Mouse (Mus musculus) hindbrain, embryonic 15.5 days (tissue): ENCODE results near the gene Prr11. TPM values are rescaled to one million over a fixed set of nuclear protein-coding genes. Genes with fewer than 3 reads are reported as not detected.
A peak's percentile ranks its signal among the peaks of the same experiment; 100 is the strongest.
"Not testable (repeated sequence)": the region's sequence is repeated elsewhere in the genome, so short reads cannot be mapped to it uniquely, and the experiment has no call there.

Source experiments
- ATAC-seq: fragments of 200-750 bp; cut with Nextera tagmentation; 2 replicates; pipeline ENCODE4 v1.8.0; 2017; ENCODE audit warnings: low read depth, moderate number of reproducible peaks, moderate TSS enrichment; ENCODE audit not compliant: low FRiP score
- H3K27ac ChIP-seq: fragments of 300-500 bp; sonication (generic); replicated peaks from 2 replicates; pipeline ENCODE4 v1.5.1; 2015; ENCODE audit warnings: mild to moderate bottlenecking, inconsistent platforms
- H3K27me3 ChIP-seq: fragments of 300-500 bp; sonication (generic); 2 replicates; pipeline ENCODE4 v1.6.1; 2015; ENCODE audit warnings: control low read depth, inconsistent platforms
- H3K36me3 ChIP-seq: fragments of 300-500 bp; sonication (generic); 2 replicates; pipeline ENCODE4 v1.6.1; 2015; ENCODE audit warnings: control low read depth, inconsistent platforms
- H3K4me1 ChIP-seq: fragments of 300-500 bp; sonication (generic); replicated peaks from 2 replicates; pipeline ENCODE4 v1.6.1; 2015; ENCODE audit warnings: control low read depth, inconsistent platforms
- H3K4me2 ChIP-seq: fragments of 300-500 bp; sonication (generic); 2 replicates; pipeline ENCODE4 v1.6.1; 2015; ENCODE audit warnings: moderate library complexity, mild to moderate bottlenecking, inconsistent platforms
- H3K4me3 ChIP-seq: fragments of 300-500 bp; sonication (generic); 2 replicates; pipeline ENCODE4 v1.5.1; 2015; ENCODE audit warnings: mild to moderate bottlenecking, inconsistent platforms
- H3K9ac ChIP-seq: fragments of 300-500 bp; sonication (generic); 2 replicates; pipeline ENCODE4 v1.6.1; 2015; ENCODE audit warnings: inconsistent platforms
- H3K9me3 ChIP-seq: fragments of 300-500 bp; sonication (generic); 2 replicates; pipeline ENCODE4 v1.6.1; 2016; ENCODE audit warnings: control low read depth, inconsistent platforms
- WGBS: fragments of 180-500 bp; shearing (Covaris S2); methylation state at CpG from one replicate; pipeline ENCODE4 v1.1.7; 2015; 5-methylcytosine and 5-hydroxymethylcytosine counted together
- polyA plus RNA-seq: library from polyadenylated mRNA; unstranded; fragments of >200 nt; fragmentation: Nextera tagmentation; extraction: Ambion mirVana; gene quantifications from 2 replicates; pipeline ENCODE4 v1.2.1, GENCODE M21; 2015

Prr11 gene
- polyA plus RNA-seq, 1 experiment from 2014 or later, result 3.0 TPM

GRCm38 (mm10) chr11:87086290-87086984 lies 22.1 kb downstream of the Prr11 start, which contains the start of gene Smg8:
Gene Smg8, minus strand, starts transcription at chr11:87086774.
- no peaks in the 10 kb centered on the region for H3K27me3 ChIP-seq
- peak within 1 kb of the TSS; percentile 70 for H3K27ac ChIP-seq
- H3K4me2 ChIP-seq, result peak within 1 kb of the TSS; percentile 90
- H3K9me3 ChIP-seq, result no peaks in the 10 kb centered on the region
- peak; percentile 85 for ATAC-seq
- peak within 1 kb of the TSS; percentile 82 for H3K9ac ChIP-seq
- peaks cover 25% of the 10 kb centered on the region for H3K36me3 ChIP-seq
- H3K4me1 ChIP-seq, result peaks cover 34% of the 10 kb centered on the region
- under 1% methylated on average over 43 of the region's 43 CpGs for WGBS
- H3K4me3 ChIP-seq, result peak within 1 kb of the TSS; percentile 88

- H3K27ac ChIP-seq, result no peak overlapping the region
- H3K9me3 ChIP-seq, result no peaks in the 10 kb centered on the region
- H3K4me3 ChIP-seq, result peak overlapping the region; percentile 88
- WGBS, result 92% methylated on average over 13 of the region's 13 CpGs
- peak overlapping the region; percentile 82; the same call in 1 of the 2 replicates for H3K9ac ChIP-seq
- H3K36me3 ChIP-seq, result peaks cover 27% of the 10 kb centered on the region
- H3K4me1 ChIP-seq, result peaks cover 34% of the 10 kb centered on the region
- no peak for ATAC-seq
- no peaks in the 10 kb centered on the region for H3K27me3 ChIP-seq
- peak overlapping the region; percentile 90 for H3K4me2 ChIP-seq
Measured at GRCm38 (mm10) chr11:87085461-87085860, 23.0 kb downstream of the Prr11 start.

GRCm38 (mm10) chr11:87083712-87084111 lies 24.8 kb downstream of the Prr11 start:
- peak overlapping the region; percentile 90; the same call in 1 of the 2 replicates for H3K4me2 ChIP-seq
- ATAC-seq, result no peak
- no peaks in the 10 kb centered on the region for H3K9me3 ChIP-seq
- H3K36me3 ChIP-seq, result peaks cover 40% of the 10 kb centered on the region
- H3K4me3 ChIP-seq, result no peak overlapping the region
- no peak overlapping the region for H3K27ac ChIP-seq
- no peak overlapping the region for H3K9ac ChIP-seq
- peaks cover 39% of the 10 kb centered on the region for H3K4me1 ChIP-seq
- WGBS, result 74% methylated on average over 1 of the region's 1 CpGs
- H3K27me3 ChIP-seq, result no peaks in the 10 kb centered on the region

- under 1% methylated on average over 43 of the region's 43 CpGs for WGBS
- peaks cover 40% of the 10 kb centered on the region for H3K4me1 ChIP-seq
- peak within 1 kb of the TSS; percentile 62 for H3K4me2 ChIP-seq
- peak; percentile 97 for ATAC-seq
- peak within 1 kb of the TSS; percentile 96 for H3K27ac ChIP-seq
- peaks cover 17% of the 10 kb centered on the region for H3K36me3 ChIP-seq
- H3K27me3 ChIP-seq, result no peaks in the 10 kb centered on the region
- peak within 1 kb of the TSS; percentile 82 for H3K4me3 ChIP-seq
- H3K9ac ChIP-seq, result peak within 1 kb of the TSS; percentile 80
- H3K9me3 ChIP-seq, result no peaks in the 10 kb centered on the region
Measured at GRCm38 (mm10) chr11:87073866-87074440, 34.6 kb downstream of the Prr11 start, which contains the start of gene Gdpd1. Gene Gdpd1, minus strand, starts transcription at chr11:87074062.

GRCm38 (mm10) chr11:87073343-87073865 lies 35.1 kb downstream of the Prr11 start:
- Histone ChIP-seq H3K9me3 (no peaks in the 10 kb centered on the region), H3K27ac (peak overlapping the region; percentile 96), H3K4me2 (peak overlapping the region; percentile 62), H3K36me3 (peaks cover 14% of the 10 kb centered on the region), H3K4me3 (peak overlapping the region; percentile 82), H3K27me3 (no peaks in the 10 kb centered on the region), H3K9ac (peak overlapping the region; percentile 80), H3K4me1 (peaks cover 44% of the 10 kb centered on the region)
- peak; percentile 79 for ATAC-seq
- under 1% methylated on average over 24 of the region's 24 CpGs for WGBS

GRCm38 (mm10) chr11:87062087-87062486 lies 46.4 kb downstream of the Prr11 start:
- Histone ChIP-seq H3K9ac (no peak overlapping the region), H3K4me3 (no peak overlapping the region), H3K4me2 (no peak overlapping the region), H3K27ac (no peak overlapping the region), H3K27me3 (no peaks in the 10 kb centered on the region), H3K4me1 (no peaks in the 10 kb centered on the region), H3K9me3 (no peaks in the 10 kb centered on the region), H3K36me3 (peaks cover 44% of the 10 kb centered on the region)
- WGBS, result 78% methylated on average over 3 of the region's 3 CpGs
- no peak for ATAC-seq

- WGBS, result 96% methylated on average over 2 of the region's 2 CpGs
- no peak overlapping the region for H3K27ac ChIP-seq
- peaks cover 59% of the 10 kb centered on the region for H3K36me3 ChIP-seq
Measured at GRCm38 (mm10) chr11:87060410-87060809, 48.1 kb downstream of the Prr11 start.

GRCm38 (mm10) chr11:87056286-87056685 lies 52.2 kb downstream of the Prr11 start:
- no peaks in the 10 kb centered on the region for H3K4me1 ChIP-seq
- H3K27ac ChIP-seq, result no peak overlapping the region
- no peak overlapping the region for H3K4me2 ChIP-seq
- WGBS, result 92% methylated on average over 6 of the region's 6 CpGs
- no peak for ATAC-seq
- no peaks in the 10 kb centered on the region for H3K9me3 ChIP-seq
- peaks cover 66% of the 10 kb centered on the region for H3K36me3 ChIP-seq
- H3K27me3 ChIP-seq, result no peaks in the 10 kb centered on the region
- H3K4me3 ChIP-seq, result no peak overlapping the region
- no peak overlapping the region for H3K9ac ChIP-seq

More at GRCm38 (mm10) chr11:87060410-87060809, 48.1 kb downstream of the Prr11 start:
- Histone ChIP-seq H3K4me1 (no peaks in the 10 kb centered on the region), H3K27me3 (no peaks in the 10 kb centered on the region), H3K9me3 (no peaks in the 10 kb centered on the region), H3K4me3 (no peak overlapping the region), H3K4me2 (no peak overlapping the region), H3K9ac (no peak overlapping the region)
- no peak for ATAC-seq

GRCm38 (mm10) chr11:87048900-87049299 lies 59.6 kb downstream of the Prr11 start:
- WGBS, result 92% methylated on average over 7 of the region's 7 CpGs
- not testable (repeated sequence) for ATAC-seq

GRCm38 (mm10) chr11:87046968-87047367 lies 61.5 kb downstream of the Prr11 start:
- Histone ChIP-seq H3K4me1 (no peaks in the 10 kb centered on the region), H3K27ac (no peak overlapping the region), H3K4me3 (no peak overlapping the region), H3K36me3 (peaks cover 77% of the 10 kb centered on the region), H3K9ac (no peak overlapping the region), H3K4me2 (no peak overlapping the region), H3K27me3 (no peaks in the 10 kb centered on the region), H3K9me3 (no peaks in the 10 kb centered on the region)
- ATAC-seq, result no peak
- WGBS, result 92% methylated on average over 5 of the region's 5 CpGs

More at GRCm38 (mm10) chr11:87048900-87049299, 59.6 kb downstream of the Prr11 start:
- peaks cover 67% of the 10 kb centered on the region for H3K36me3 ChIP-seq
- H3K9me3 ChIP-seq, H3K4me1 ChIP-seq, H3K4me2 ChIP-seq, H3K27me3 ChIP-seq, H3K27ac ChIP-seq, H3K4me3 ChIP-seq, H3K9ac ChIP-seq: not testable (repeated sequence)

GRCm38 (mm10) chr11:87043052-87043451 lies 65.5 kb downstream of the Prr11 start:
- H3K9me3 ChIP-seq, result no peaks in the 10 kb centered on the region
- peaks cover 86% of the 10 kb centered on the region for H3K36me3 ChIP-seq
- no peak overlapping the region for H3K9ac ChIP-seq
- no peak overlapping the region for H3K27ac ChIP-seq
- H3K4me2 ChIP-seq, result no peak overlapping the region
- no peak for ATAC-seq
- no peaks in the 10 kb centered on the region for H3K4me1 ChIP-seq
- no peak overlapping the region for H3K4me3 ChIP-seq
- H3K27me3 ChIP-seq, result no peaks in the 10 kb centered on the region
- 89% methylated on average over 3 of the region's 3 CpGs for WGBS

GRCm38 (mm10) chr11:87039307-87039963 lies 69.1 kb downstream of the Prr11 start:
- Histone ChIP-seq H3K9ac (no peak overlapping the region), H3K36me3 (peaks cover 85% of the 10 kb centered on the region), H3K27me3 (no peaks in the 10 kb centered on the region), H3K9me3 (no peaks in the 10 kb centered on the region), H3K27ac (no peak overlapping the region), H3K4me1 (no peaks in the 10 kb centered on the region), H3K4me2 (no peak overlapping the region), H3K4me3 (no peak overlapping the region)
- no peak for ATAC-seq
- WGBS, result 82% methylated on average over 9 of the region's 9 CpGs
